Mouse (Mus musculus) liver, embryonic 14.5 days (tissue): ENCODE data around the gene Tgm3. TPM values are rescaled to one million over a fixed set of nuclear protein-coding genes. Genes with fewer than 3 reads are reported as not detected.

Source experiments
- ATAC-seq: fragments of 200-750 bp; cut with Nextera tagmentation; 2 replicates; pipeline ENCODE4 v1.8.0; 2017; ENCODE audit warnings: moderate number of reproducible peaks, mild to moderate bottlenecking, moderate library complexity; ENCODE audit not compliant: insufficient read depth
- DNase-seq, 3 experiments: peaks; one replicate each; pipeline ENCODE4 v3.0.0-alpha.2; 2012 to 2013; ENCODE audit warnings: low read depth in 3 of 3, low spot score in 3 of 3
- H3K27ac ChIP-seq: fragments of 300-500 bp; sonication (generic); 2 replicates; pipeline ENCODE4 v1.5.1; 2014; ENCODE audit warnings: moderate library complexity, mild to moderate bottlenecking, control low read depth, inconsistent platforms
- H3K27me3 ChIP-seq: fragments of 300-500 bp; sonication (generic); 2 replicates; pipeline ENCODE4 v1.6.1; 2014; ENCODE audit warnings: mild to moderate bottlenecking, low read length, moderate library complexity; ENCODE audit not compliant: control insufficient read depth, insufficient read depth
- H3K36me3 ChIP-seq: fragments of 300-500 bp; sonication (generic); replicated peaks from 2 replicates; pipeline ENCODE4 v1.6.1; 2014; ENCODE audit warnings: low read depth; ENCODE audit not compliant: control insufficient read depth, insufficient read depth
- H3K4me1 ChIP-seq, 2 experiments: fragments of 200-500 bp in 1 of 2; fragments of 300-500 bp in 1 of 2; sonication (generic) in 1 of 2; replicated peaks; 2 replicates each; pipeline ENCODE4 v1.6.1; 2012 to 2014; ENCODE audit warnings: antibody characterized with exemption in 1 of 2, inconsistent platforms in 1 of 2, low read length in 1 of 2; ENCODE audit not compliant: control insufficient read depth in 2 of 2, insufficient read depth in 2 of 2
- H3K4me2 ChIP-seq: fragments of 300-500 bp; sonication (generic); 2 replicates; pipeline ENCODE4 v1.6.1; 2014; ENCODE audit warnings: low read depth, mild to moderate bottlenecking, control low read depth, moderate library complexity
- H3K4me3 ChIP-seq, 2 experiments: fragments of 200-500 bp in 1 of 2; fragments of 300-500 bp in 1 of 2; sonication (generic) in 1 of 2; 2 replicates each; pipeline ENCODE4 v1.5.1; 2012 to 2014; ENCODE audit warnings: low read depth in 2 of 2, low read length in 2 of 2, mild to moderate bottlenecking in 2 of 2, control low read depth in 1 of 2, inconsistent platforms in 1 of 2, moderate library complexity in 1 of 2; ENCODE audit not compliant: insufficient read depth in 1 of 2
- H3K9ac ChIP-seq: fragments of 300-500 bp; sonication (generic); replicated peaks from 2 replicates; pipeline ENCODE4 v1.6.1; 2014; ENCODE audit warnings: mild to moderate bottlenecking, control low read depth, moderate library complexity
- H3K9me3 ChIP-seq: fragments of 300-500 bp; sonication (generic); 2 replicates; pipeline ENCODE4 v1.6.1; 2016; ENCODE audit warnings: low read length, mixed read lengths; ENCODE audit not compliant: control insufficient read depth
- CTCF ChIP-seq: IDR thresholded peaks from 2 replicates; pipeline ENCODE4 v1.5.1; 2016; ENCODE audit warnings: antibody characterized with exemption, low read depth, control low read depth
- EP300 ChIP-seq: IDR thresholded peaks from 2 replicates; pipeline ENCODE4 v1.6.1; 2016; ENCODE audit warnings: antibody characterized with exemption, low read depth
- WGBS: fragments of 180-500 bp; shearing (Covaris S2); extraction: QIAGEN DNeasy Blood & Tissue Kit; methylation state at CpG from one replicate; pipeline ENCODE4 v1.1.7; 2014; ENCODE audit not compliant: insufficient replicate concordance; 5-methylcytosine and 5-hydroxymethylcytosine counted together
- polyA plus RNA-seq, 2 experiments: library from polyadenylated mRNA; depleted of rRNA in 1 of 2; stranded (reverse) in 1 of 2; unstranded in 1 of 2; fragments of >200 nt; fragmentation: Nextera tagmentation in 1 of 2; extraction: Ambion mirVana in 1 of 2; gene quantifications; 2 replicates each; pipeline versions ENCODE4 v1.2.1 to v1.2.3; 2012 to 2014

Tgm3 gene
- polyA plus RNA-seq (2012; rRNA removed) (0.01 TPM in 1 of 2 replicates, not detected in the other), polyA plus RNA-seq (2014; fragmentation: Nextera tagmentation; extraction: Ambion mirVana) (not detected in 2 replicates)

GRCm38 (mm10) chr2:130012026-130012425 lies at the start of gene Tgm3:
Gene Tgm3 (plus strand): TSS chr2:130012349.
- H3K4me2 ChIP-seq = no peak within 1 kb of the TSS
- no peaks in the 10 kb centered on the region for H3K4me1 ChIP-seq
- H3K9ac ChIP-seq = no peak within 1 kb of the TSS
- H3K36me3 ChIP-seq = no peaks in the 10 kb centered on the region
- no peak for ATAC-seq
- TF ChIP-seq EP300 = no peak
- no peak for TF ChIP-seq CTCF
- no peak within 1 kb of the TSS for H3K4me3 ChIP-seq
- H3K27me3 ChIP-seq = no peaks in the 10 kb centered on the region
- no peak within 1 kb of the TSS for H3K27ac ChIP-seq
- no peaks in the 10 kb centered on the region for H3K9me3 ChIP-seq
- no peak for DNase-seq
- WGBS = 22% methylated on average over 7 of the region's 7 CpGs

- no peaks in the 10 kb centered on the region for H3K36me3 ChIP-seq
- H3K27ac ChIP-seq = no peak overlapping the region
- no peak overlapping the region for H3K9ac ChIP-seq
- no peaks in the 10 kb centered on the region for H3K27me3 ChIP-seq
- H3K4me1 ChIP-seq = no peaks in the 10 kb centered on the region
- no peak overlapping the region for H3K4me3 ChIP-seq
- no peak overlapping the region for H3K4me2 ChIP-seq
- no peak for ATAC-seq
- DNase-seq = no peak
- TF ChIP-seq EP300 (no peak), CTCF (no peak)
- whole genome bisulfite sequencing = 23% methylated on average over 4 of the region's 4 CpGs
- H3K9me3 ChIP-seq = no peaks in the 10 kb centered on the region
These were observed 31.5 kb upstream of the Tgm3 start for GRCm38 (mm10) chr2:129980608-129981007.

- ATAC-seq = no peak
- Histone ChIP-seq H3K9ac (no peak overlapping the region), H3K4me1 (no peaks in the 10 kb centered on the region), H3K9me3 (no peaks in the 10 kb centered on the region), H3K36me3 (no peaks in the 10 kb centered on the region), H3K27me3 (no peaks in the 10 kb centered on the region), H3K4me3 (no peak overlapping the region), H3K4me2 (no peak overlapping the region), H3K27ac (no peak overlapping the region)
- DNase-seq = no peak
- WGBS = 68% methylated on average over 6 of the region's 6 CpGs
- TF ChIP-seq CTCF (no peak), EP300 (no peak)
These were observed 24.6 kb upstream of the Tgm3 start for GRCm38 (mm10) chr2:129987527-129988045.

- Histone ChIP-seq H3K4me1 (no peaks in the 10 kb centered on the region), H3K36me3 (no peaks in the 10 kb centered on the region), H3K9me3 (no peaks in the 10 kb centered on the region), H3K27ac (no peak overlapping the region), H3K9ac (no peak overlapping the region), H3K4me2 (no peak overlapping the region), H3K4me3 (no peak overlapping the region), H3K27me3 (no peaks in the 10 kb centered on the region)
- TF ChIP-seq CTCF (no peak), EP300 (no peak)
- WGBS = 46% methylated on average over 2 of the region's 2 CpGs
- ATAC-seq = no peak
- no peak for DNase-seq
These were observed 22.5 kb upstream of the Tgm3 start for GRCm38 (mm10) chr2:129989646-129990045.

GRCm38 (mm10) chr2:129994468-129994867 lies 17.7 kb upstream of the Tgm3 start:
- no peak overlapping the region for H3K4me3 ChIP-seq
- H3K27ac ChIP-seq = no peak overlapping the region
- H3K4me2 ChIP-seq = no peak overlapping the region
- WGBS = 47% methylated on average over 3 of the region's 3 CpGs
- TF ChIP-seq CTCF = no peak
- no peak for TF ChIP-seq EP300
- H3K4me1 ChIP-seq = no peaks in the 10 kb centered on the region
- no peaks in the 10 kb centered on the region for H3K9me3 ChIP-seq
- no peaks in the 10 kb centered on the region for H3K27me3 ChIP-seq
- no peak overlapping the region for H3K9ac ChIP-seq
- no peaks in the 10 kb centered on the region for H3K36me3 ChIP-seq
- no peak for DNase-seq
- no peak for ATAC-seq
